Comparison of ENCODE assay signal across 8 mouse cellular contexts in the genomic region with DNA sequence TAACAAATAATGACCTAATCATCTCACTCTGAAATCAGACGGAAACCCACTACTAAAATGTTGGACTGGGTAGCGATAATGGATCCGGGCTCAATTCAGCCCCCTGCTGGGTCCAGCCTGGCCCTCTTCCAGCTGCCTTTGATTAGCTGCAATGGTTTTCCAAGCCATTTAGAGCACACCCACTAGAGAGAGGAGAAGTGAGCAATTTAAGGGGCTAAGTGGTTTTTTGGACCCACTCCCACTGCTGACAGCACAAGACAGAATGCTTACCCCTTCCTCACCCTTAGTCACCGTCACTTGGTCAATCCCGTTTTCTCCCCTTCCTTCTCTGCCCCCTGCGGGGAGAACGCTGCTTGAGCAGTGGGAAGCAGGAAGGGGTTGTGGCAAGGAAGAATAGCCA. TPM values are rescaled to one million over a fixed set of nuclear protein-coding genes. Genes with fewer than 3 reads are reported as not detected.
DNase-seq lines count a peak whose midpoint lies in the region; ATAC-seq lines count a peak whose summit lies in the region.

No protein-coding gene starts in this region.

- no peaks in the 10 kb centered on the region for H3K36me3 ChIP-seq in hindbrain, embryonic 11.5 days (ENCODE audit: control insufficient read depth, insufficient read depth, low read length)
- no peaks in the 10 kb centered on the region for H3K36me3 ChIP-seq in neural tube, embryonic 13.5 days

- peak overlapping the region; percentile 14; the same call in 1 of the 2 replicates for H3K4me2 ChIP-seq in hindbrain, embryonic 11.5 days (replicated peaks; ENCODE audit: low read depth, low read length)
- peak overlapping the region; percentile 43 for H3K4me2 ChIP-seq in neural tube, embryonic 13.5 days

- DNase-seq in layer of hippocampus, postnatal 10 days (ENCODE audit: low spot score in 2 of 2) = peak; percentile 41 to 62
- DNase-seq in layer of hippocampus, adult 9-10 months (ENCODE audit: low spot score) = no peak
- DNase-seq in cerebellum, postnatal 25 days = peak; percentile 32 to 56
- DNase-seq in hindbrain, embryonic 11.5 days (ENCODE audit: low spot score) = peak; percentile 34
- no peak for DNase-seq in adrenal gland, postnatal 4 days (ENCODE audit: low spot score in 2 of 2)
- no peak for DNase-seq in adrenal gland, adult 8-10 months

- peaks cover 3% of the 10 kb centered on the region for H3K4me1 ChIP-seq in hindbrain, embryonic 11.5 days (replicated peaks; ENCODE audit: control insufficient read depth, insufficient read depth, low read length)
- H3K4me1 ChIP-seq in neural tube, embryonic 13.5 days (replicated peaks) = peaks cover 42% of the 10 kb centered on the region

- H3K27me3 ChIP-seq in hindbrain, embryonic 11.5 days (ENCODE audit: control insufficient read depth, insufficient read depth, low read length) = no peaks in the 10 kb centered on the region
- H3K27me3 ChIP-seq in neural tube, embryonic 13.5 days = no peaks in the 10 kb centered on the region

- H3K27ac ChIP-seq in hindbrain, embryonic 11.5 days (ENCODE audit: low read depth, low read length) = no peak overlapping the region
- H3K27ac ChIP-seq in neural tube, embryonic 13.5 days (replicated peaks) = peak overlapping the region; percentile 78

- H3K4me3 ChIP-seq in hindbrain, embryonic 11.5 days (ENCODE audit: low read depth, low read length) = no peak overlapping the region
- H3K4me3 ChIP-seq in neural tube, embryonic 13.5 days = peak overlapping the region; percentile 2

- H3K9me3 ChIP-seq in hindbrain, embryonic 11.5 days (ENCODE audit: control insufficient read depth, low read length) = no peaks in the 10 kb centered on the region
- no peaks in the 10 kb centered on the region for H3K9me3 ChIP-seq in neural tube, embryonic 13.5 days

- ATAC-seq in hindbrain, embryonic 11.5 days (ENCODE audit: low FRiP score) = no peak
- peak; percentile 75 for ATAC-seq in neural tube, embryonic 13.5 days (ENCODE audit: low read depth)
- ATAC-seq in monocyte, adult 5-6 weeks (replicated peaks; ENCODE audit: insufficient number of reproducible peaks, low FRiP score, low TSS enrichment, poor library complexity, severe bottlenecking) = no peak

- H3K9ac ChIP-seq in hindbrain, embryonic 11.5 days (ENCODE audit: low read depth, low read length) = 0 out of 2 replicates have a peak overlapping the region, but pooled peaks have one; percentile 12
- H3K9ac ChIP-seq in neural tube, embryonic 13.5 days = peak overlapping the region; percentile 9; the same call in 1 of the 2 replicates

- 6% methylated on average over 7 of the region's 7 CpGs for WGBS in hindbrain, embryonic 11.5 days
- 0% methylated on average over 7 of the region's 7 CpGs for WGBS in neural tube, embryonic 13.5 days

RNA-seq across cellular contexts. Expression of a gene that starts 24.9 kb away (rescaled TPM):
- 100 to 1,000 TPM; 299 to 308 TPM for total RNA-seq in layer of hippocampus, postnatal 10 days (2021)
- 35.8 and 41.7 TPM in 2 replicates for polyA plus RNA-seq in hindbrain, embryonic 11.5 days (2014; fragmentation: Nextera tagmentation; extraction: Ambion mirVana)
- 83.7 and 86.8 TPM in 2 replicates for polyA plus RNA-seq in neural tube, embryonic 13.5 days (2015; fragmentation: Nextera tagmentation; extraction: Ambion mirVana)
- 10 to 100 TPM; 64.2 to 68.9 TPM for total RNA-seq in adrenal gland, postnatal 4 days (2021)
- total RNA-seq in monocyte, adult 5-6 weeks (2017) = 129 to 139 TPM (median 130 TPM) in 3 replicates
- 100 to 1,000 TPM in 2 of 4 experiments, 10 to 100 TPM in 2; 69.2 to 138 (median 95.9) TPM for total RNA-seq in adrenal gland, adult 8-10 months (2022)

RNA-seq across cellular contexts. Expression of a gene that starts 25.2 kb away (rescaled TPM):
- 1 to 10 TPM; 3.8 to 5.4 TPM for total RNA-seq in layer of hippocampus, postnatal 10 days (2021)
- 0.19 TPM in 1 of 2 replicates, not detected in the other for polyA plus RNA-seq in hindbrain, embryonic 11.5 days (2014; fragmentation: Nextera tagmentation; extraction: Ambion mirVana)
- polyA plus RNA-seq in neural tube, embryonic 13.5 days (2015; fragmentation: Nextera tagmentation; extraction: Ambion mirVana) = 0.32 TPM in 1 of 2 replicates, not detected in the other
- total RNA-seq in adrenal gland, postnatal 4 days (2021) = not detected
- total RNA-seq in monocyte, adult 5-6 weeks (2017) = not detected in 3 replicates
- not detected for total RNA-seq in adrenal gland, adult 8-10 months (2022)

RNA-seq across cellular contexts. Expression of a gene that starts 32.5 kb away (rescaled TPM):
- total RNA-seq in layer of hippocampus, postnatal 10 days (2021) = under 1 TPM; 0.60 to 0.62 TPM
- polyA plus RNA-seq in hindbrain, embryonic 11.5 days (2014; fragmentation: Nextera tagmentation; extraction: Ambion mirVana) = 0.14 TPM in 1 of 2 replicates, not detected in the other
- polyA plus RNA-seq in neural tube, embryonic 13.5 days (2015; fragmentation: Nextera tagmentation; extraction: Ambion mirVana) = 1.4 and 3.3 TPM in 2 replicates
- 10 to 100 TPM; 16.4 to 27.0 TPM for total RNA-seq in adrenal gland, postnatal 4 days (2021)
- total RNA-seq in monocyte, adult 5-6 weeks (2017) = not detected in 3 replicates
- total RNA-seq in adrenal gland, adult 8-10 months (2022) = 10 to 100 TPM; 15.3 to 88.2 (median 29.8) TPM

Comparison
In these comparisons a context has a peak if more than half of its experiments do, and no peak if none do; other contexts are left out.
1. DNase-seq: peak in layer of hippocampus, postnatal 10 days (2 of 2), cerebellum, postnatal 25 days (2 of 2) and hindbrain, embryonic 11.5 days (single experiment); none in layer of hippocampus, adult 9-10 months (single experiment), adrenal gland, postnatal 4 days (0 of 2) and adrenal gland, adult 8-10 months (single experiment).
2. RNA of a gene that starts 32.5 kb away (total RNA-seq): 15.3 to 88.2 TPM in adrenal gland, adult 8-10 months and 16.4 to 27.0 TPM in adrenal gland, postnatal 4 days; 0.60 to 0.62 TPM in layer of hippocampus, postnatal 10 days and not detected in monocyte, adult 5-6 weeks; every median in the first group is over 10 times any median in the second.